In the genomic region with DNA sequence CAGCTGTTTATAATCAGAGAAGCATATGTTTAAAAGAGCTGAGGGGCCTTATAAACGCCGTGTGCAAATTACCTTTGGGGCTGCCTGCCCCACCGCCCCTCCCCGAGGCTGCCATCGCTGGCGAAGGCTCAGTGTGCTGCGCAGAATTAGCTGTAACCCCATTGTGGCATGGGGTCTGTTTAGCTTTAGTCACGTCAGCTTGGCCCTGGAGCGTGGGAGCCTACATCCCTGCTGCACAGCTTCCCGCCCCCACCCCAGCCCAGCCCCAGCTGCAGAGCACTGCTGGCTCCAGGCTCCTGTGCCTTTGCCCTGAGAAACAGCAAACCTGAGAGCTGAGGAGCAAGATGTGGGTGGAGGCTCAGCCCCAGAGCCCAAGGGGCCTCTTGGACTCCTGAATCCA, we compare ENCODE assay signal across 12 mouse cellular contexts.
DNase-seq lines count a peak whose midpoint lies in the region; ATAC-seq and TF ChIP-seq lines count a peak whose summit lies in the region.
"Had no signal": no experiment of that assay in that cellular context is flagged by ENCODE, and none has a peak within 500 bp of the region (broad histone marks: within the 10 kb centered on the region; RNA-seq: fewer than 3 reads in every experiment).

No protein-coding gene starts in this region.

- no peak overlapping the region for H3K4me2 ChIP-seq in liver, postnatal 0 days (ENCODE audit: low read depth, low read length)
- H3K4me2 ChIP-seq in neural tube, embryonic 13.5 days, result no peak overlapping the region

- WGBS in liver, postnatal 0 days (ENCODE audit: insufficient replicate concordance), result 78% methylated on average over 10 of the region's 10 CpGs
- 20% methylated on average over 10 of the region's 10 CpGs for WGBS in neural tube, embryonic 13.5 days

- DNase-seq in embryo, embryonic 10 days (ENCODE audit: low spot score), result peak; percentile 32
- no peak for DNase-seq in embryo, embryonic 9.5 days (ENCODE audit: extremely low spot score)
- peak; percentile 26 for DNase-seq in liver
- no peak for DNase-seq in liver, postnatal 0 days
- DNase-seq in forelimb bud, embryonic 11.5 days (ENCODE audit: low read depth, low spot score), result peak; percentile 83
- DNase-seq in urinary bladder, adult 2 months (ENCODE audit: low spot score), result no peak
- no peak for DNase-seq in layer of hippocampus, adult 2 months (ENCODE audit: low spot score in 2 of 2)
- DNase-seq: cerebellum, postnatal 36 days; heart, adult 11 months had no signal

- no peaks in the 10 kb centered on the region for H3K4me1 ChIP-seq in liver, postnatal 0 days (ENCODE audit: insufficient read depth)
- peaks cover 24% of the 10 kb centered on the region for H3K4me1 ChIP-seq in neural tube, embryonic 13.5 days (replicated peaks)

- no peak overlapping the region for H3K9ac ChIP-seq in liver, postnatal 0 days (replicated peaks)
- H3K9ac ChIP-seq in neural tube, embryonic 13.5 days, result peak overlapping the region; percentile 31; the same call in 1 of the 2 replicates

- TF ChIP-seq EP300 in liver, postnatal 0 days (IDR thresholded peaks at IDR 0.05; ENCODE audit: low read depth), result no peak

- no peaks in the 10 kb centered on the region for H3K36me3 ChIP-seq in liver, postnatal 0 days (replicated peaks; ENCODE audit: insufficient read depth, low read length)
- no peaks in the 10 kb centered on the region for H3K36me3 ChIP-seq in neural tube, embryonic 13.5 days

- no peaks in the 10 kb centered on the region for H3K27me3 ChIP-seq in liver, postnatal 0 days (ENCODE audit: insufficient read depth, low read length)
- no peaks in the 10 kb centered on the region for H3K27me3 ChIP-seq in neural tube, embryonic 13.5 days

- no peak for ATAC-seq in liver, postnatal 0 days
- peak; percentile 68 for ATAC-seq in neural tube, embryonic 13.5 days (ENCODE audit: low read depth)
- ATAC-seq: inflammation-experienced regulatory T-cells, adult 6 months had no signal

- H3K9me3 ChIP-seq in liver, postnatal 0 days (ENCODE audit: low read length), result no peaks in the 10 kb centered on the region
- H3K9me3 ChIP-seq in neural tube, embryonic 13.5 days, result no peaks in the 10 kb centered on the region

- H3K4me3 ChIP-seq in liver, postnatal 0 days (ENCODE audit: low read depth, low read length), result no peak overlapping the region
- H3K4me3 ChIP-seq in neural tube, embryonic 13.5 days, result no peak overlapping the region
- H3K4me3 ChIP-seq in layer of hippocampus, adult 2 months, result no peak overlapping the region

- no peak for TF ChIP-seq CTCF in liver, postnatal 0 days (IDR thresholded peaks at IDR 0.05; ENCODE audit: low read depth)
- TF ChIP-seq CTCF in layer of hippocampus, adult 2 months (conservative IDR thresholded peaks at IDR 0.05), result no peak

- H3K27ac ChIP-seq in liver, postnatal 0 days (ENCODE audit: low read depth), result no peak overlapping the region
- H3K27ac ChIP-seq in neural tube, embryonic 13.5 days (replicated peaks), result peak overlapping the region; percentile 68
- H3K27ac ChIP-seq in layer of hippocampus, adult 2 months, result no peak overlapping the region
- H3K27ac ChIP-seq: macrophage had no signal

Comparison
In these comparisons a context has a peak if more than half of its experiments do, and no peak if none do; other contexts are left out.
1. DNase-seq: peak in embryo, embryonic 10 days (single experiment), liver (single experiment) and forelimb bud, embryonic 11.5 days (single experiment); none in embryo, embryonic 9.5 days (single experiment), liver, postnatal 0 days (single experiment), urinary bladder, adult 2 months (single experiment) and layer of hippocampus, adult 2 months (0 of 2).